Mouse (Mus musculus) neural tube, embryonic 13.5 days (tissue): ENCODE data around the gene Cog8. TPM values are rescaled to one million over a fixed set of nuclear protein-coding genes. Genes with fewer than 3 reads are reported as not detected.
A peak's percentile ranks its signal among the peaks of the same experiment; 100 is the strongest.

Source experiments
- ATAC-seq: fragments of 200-750 bp; cut with Nextera tagmentation; 2 replicates; pipeline ENCODE4 v1.8.0; 2017; ENCODE audit warnings: low read depth, mild to moderate bottlenecking, moderate TSS enrichment, moderate library complexity
- H3K27ac ChIP-seq: fragments of 300-500 bp; sonication (generic); replicated peaks from 2 replicates; pipeline ENCODE4 v1.5.1; 2015; ENCODE audit warnings: moderate library complexity, mild to moderate bottlenecking, inconsistent platforms
- H3K27me3 ChIP-seq: fragments of 300-500 bp; sonication (generic); 2 replicates; pipeline ENCODE4 v1.6.1; 2015; ENCODE audit warnings: mild to moderate bottlenecking, inconsistent platforms
- H3K36me3 ChIP-seq: fragments of 300-500 bp; sonication (generic); 2 replicates; pipeline ENCODE4 v1.6.1; 2015; ENCODE audit warnings: mild to moderate bottlenecking, inconsistent platforms
- H3K4me1 ChIP-seq: fragments of 300-500 bp; sonication (generic); replicated peaks from 2 replicates; pipeline ENCODE4 v1.6.1; 2015; ENCODE audit warnings: inconsistent platforms
- H3K4me2 ChIP-seq: fragments of 300-500 bp; sonication (generic); 2 replicates; pipeline ENCODE4 v1.6.1; 2015; ENCODE audit warnings: inconsistent platforms, mild to moderate bottlenecking, moderate library complexity
- H3K4me3 ChIP-seq: fragments of 300-500 bp; sonication (generic); 2 replicates; pipeline ENCODE4 v1.5.1; 2015; ENCODE audit warnings: mild to moderate bottlenecking, inconsistent platforms
- H3K9ac ChIP-seq: fragments of 300-500 bp; sonication (generic); 2 replicates; pipeline ENCODE4 v1.6.1; 2015; ENCODE audit warnings: moderate library complexity, mild to moderate bottlenecking, inconsistent platforms
- H3K9me3 ChIP-seq: fragments of 300-500 bp; sonication (generic); 2 replicates; pipeline ENCODE4 v1.6.1; 2016; ENCODE audit warnings: inconsistent platforms
- WGBS: fragments of 180-500 bp; shearing (Covaris S2); methylation state at CpG from one replicate; pipeline ENCODE4 v1.1.7; 2015; 5-methylcytosine and 5-hydroxymethylcytosine counted together
- polyA plus RNA-seq: library from polyadenylated mRNA; unstranded; fragments of >200 nt; fragmentation: Nextera tagmentation; extraction: Ambion mirVana; gene quantifications from 2 replicates; pipeline ENCODE4 v1.2.1, GENCODE M21; 2015

The Cog8 gene
- polyA plus RNA-seq, 1 experiment from 2014 or later: 42.4 TPM

DNA sequence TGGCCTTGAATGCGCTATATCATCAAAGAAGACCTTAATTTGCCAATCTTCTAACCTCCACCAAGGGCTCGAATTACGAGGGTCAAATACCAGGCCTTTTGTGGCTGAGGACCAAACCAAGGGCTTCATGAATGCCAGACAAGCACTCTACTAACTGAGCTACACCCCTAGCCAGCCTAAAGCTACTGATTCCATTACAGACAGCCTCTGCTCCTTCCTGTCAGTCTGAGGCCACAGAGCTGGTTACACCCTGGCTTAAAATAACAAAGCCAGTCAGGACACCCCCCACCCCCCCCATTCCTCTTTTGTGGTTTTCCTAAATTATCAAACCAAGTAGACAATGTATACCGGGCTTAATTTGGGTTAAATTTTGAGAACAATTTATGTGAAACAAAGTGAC is 17.2 kb upstream of the Cog8 start:
- Histone ChIP-seq H3K27ac (no peak overlapping the region), H3K9me3 (no peaks in the 10 kb centered on the region), H3K36me3 (peaks cover 96% of the 10 kb centered on the region), H3K4me1 (no peaks in the 10 kb centered on the region), H3K9ac (no peak overlapping the region), H3K4me3 (no peak overlapping the region), H3K27me3 (no peaks in the 10 kb centered on the region), H3K4me2 (no peak overlapping the region)
- no peak for ATAC-seq
- 86% methylated on average over 4 of the region's 4 CpGs for WGBS

DNA sequence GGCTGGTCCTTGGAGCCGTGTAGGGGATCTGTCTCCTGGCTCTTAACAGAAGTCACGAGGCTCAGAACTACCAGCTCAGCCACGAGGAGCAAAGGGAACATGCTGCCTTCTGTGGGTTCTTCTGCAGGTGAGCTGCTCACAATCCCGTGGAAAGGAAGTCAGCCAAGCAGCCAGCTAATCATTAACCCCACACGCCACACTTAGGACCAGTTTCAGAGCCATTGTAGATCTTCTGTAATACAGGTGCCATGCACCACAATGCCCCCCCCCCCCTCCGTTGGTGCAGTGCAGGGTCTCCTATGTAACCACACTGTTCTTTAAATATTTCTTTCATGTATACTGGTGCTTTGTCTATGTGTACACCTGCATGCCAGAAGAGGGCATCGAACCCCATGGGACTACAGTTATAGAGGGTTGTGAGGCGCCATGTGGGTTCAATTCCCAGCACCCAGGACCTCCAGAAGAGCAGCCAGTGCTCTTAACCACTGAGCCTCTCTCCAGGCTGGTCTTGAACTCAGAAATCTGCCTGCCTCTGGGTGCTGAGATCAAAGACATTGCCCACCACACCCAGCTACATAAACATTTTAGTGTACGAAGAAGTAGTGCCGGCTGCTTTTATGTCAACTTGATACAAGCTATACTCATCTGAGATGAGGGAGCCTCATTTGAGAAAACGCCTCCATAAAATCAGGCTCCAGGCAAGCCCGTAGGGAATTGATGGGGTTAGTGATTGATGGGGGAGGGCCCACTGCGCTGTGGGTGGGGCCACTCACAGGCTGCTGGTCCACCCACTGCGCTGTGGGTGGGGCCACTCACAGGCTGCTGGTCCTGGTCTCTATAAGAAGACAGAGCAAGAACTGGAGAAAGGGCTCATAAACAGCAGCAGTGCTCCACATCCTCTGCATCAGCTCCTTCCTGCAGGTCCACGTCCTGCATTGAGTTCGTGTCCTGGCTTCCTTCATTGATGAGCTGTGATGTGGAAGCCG is 9.3 kb upstream of the Cog8 start, which contains the start of gene Tmed6:
Gene Tmed6 (minus strand): TSS at position 134 of the 986 bp plus-strand sequence.
- H3K27me3 ChIP-seq: no peaks in the 10 kb centered on the region
- peaks cover 23% of the 10 kb centered on the region for H3K36me3 ChIP-seq
- H3K4me2 ChIP-seq: no peak within 1 kb of the TSS
- H3K4me1 ChIP-seq: no peaks in the 10 kb centered on the region
- no peak; the same call in 1 of the 2 replicates for ATAC-seq
- H3K9ac ChIP-seq: no peak within 1 kb of the TSS
- H3K4me3 ChIP-seq: no peak within 1 kb of the TSS
- H3K9me3 ChIP-seq: no peaks in the 10 kb centered on the region
- no peak within 1 kb of the TSS for H3K27ac ChIP-seq
- 59% methylated on average over 17 of the region's 17 CpGs for WGBS

DNA sequence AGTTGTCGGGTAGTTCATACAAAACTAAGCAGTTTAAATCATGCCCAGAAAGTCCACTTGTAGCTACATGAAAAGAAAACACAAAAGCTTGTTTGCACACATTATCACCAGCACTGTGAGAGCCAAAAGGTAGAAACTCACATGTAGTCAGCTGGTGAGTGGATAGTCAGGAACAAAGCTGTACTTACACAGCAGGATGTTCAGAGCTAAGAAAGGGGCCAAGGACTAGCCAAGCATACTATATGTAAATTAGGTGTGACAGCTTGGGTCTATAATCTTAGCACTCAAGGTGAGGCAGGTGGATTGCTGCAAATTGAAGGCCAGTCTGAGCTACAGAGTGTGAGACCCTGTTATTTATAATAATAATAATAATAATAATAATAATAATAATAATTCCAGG is 6.1 kb upstream of the Cog8 start:
- H3K4me1 ChIP-seq: peaks cover 9% of the 10 kb centered on the region
- H3K36me3 ChIP-seq: peaks cover 17% of the 10 kb centered on the region
- ATAC-seq: no peak
- 94% methylated on average over 1 of the region's 1 CpGs for WGBS
- H3K4me2 ChIP-seq: no peak overlapping the region
- no peak overlapping the region for H3K9ac ChIP-seq
- H3K27ac ChIP-seq: no peak overlapping the region
- no peaks in the 10 kb centered on the region for H3K9me3 ChIP-seq
- no peak overlapping the region for H3K4me3 ChIP-seq
- no peaks in the 10 kb centered on the region for H3K27me3 ChIP-seq

DNA sequence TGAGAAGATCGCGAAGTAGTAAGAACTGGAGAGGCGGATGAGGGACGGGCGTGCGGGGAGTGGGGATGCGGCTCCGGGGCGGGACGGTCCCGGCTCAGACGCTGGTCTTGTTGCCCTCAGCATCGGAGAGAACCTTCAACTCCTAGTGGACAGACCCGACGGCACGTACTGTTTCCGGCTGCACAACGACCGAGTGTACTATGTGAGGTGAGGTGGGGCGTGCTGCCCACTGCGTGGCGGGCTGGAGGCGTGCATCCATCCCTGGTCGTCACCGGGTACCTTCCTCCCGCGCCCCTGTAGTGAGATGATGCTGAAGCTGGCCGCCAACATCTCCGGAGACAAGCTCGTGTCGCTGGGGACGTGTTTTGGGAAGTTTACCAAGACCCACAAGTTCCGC is 482 bp upstream of the Cog8 start:
- under 1% methylated on average over 33 of the region's 33 CpGs for WGBS

DNA sequence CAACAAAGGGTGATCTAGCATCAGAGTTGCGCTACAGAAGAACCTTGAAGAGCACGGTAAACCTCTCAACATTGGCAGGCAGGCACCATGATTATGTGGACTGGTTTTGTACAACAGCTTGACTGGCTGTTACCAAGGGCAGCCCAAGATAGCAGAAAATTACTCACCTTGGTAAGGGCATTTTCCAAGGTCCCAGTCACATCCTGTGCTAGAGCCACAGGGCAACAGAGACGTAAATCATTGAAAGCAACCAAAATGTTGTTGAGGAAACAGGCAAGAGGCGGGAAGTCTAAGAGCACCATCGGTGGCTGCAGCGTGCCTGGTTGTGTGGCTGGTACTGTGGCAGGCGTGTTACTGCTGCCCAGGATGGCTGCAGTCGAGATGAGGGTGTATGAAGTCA is 4.4 kb downstream of the Cog8 start:
- peaks cover 39% of the 10 kb centered on the region for H3K4me1 ChIP-seq
- WGBS: 97% methylated on average over 8 of the region's 8 CpGs
- no peak overlapping the region for H3K4me3 ChIP-seq
- no peaks in the 10 kb centered on the region for H3K27me3 ChIP-seq
- H3K4me2 ChIP-seq: no peak overlapping the region
- no peak for ATAC-seq
- H3K27ac ChIP-seq: no peak overlapping the region
- H3K9me3 ChIP-seq: no peaks in the 10 kb centered on the region
- H3K9ac ChIP-seq: no peak overlapping the region
- H3K36me3 ChIP-seq: peaks cover 61% of the 10 kb centered on the region

More for the DNA sequence above, 482 bp upstream of the Cog8 start:
- Histone ChIP-seq H3K27me3 (no peaks in the 10 kb centered on the region), H3K9me3 (no peaks in the 10 kb centered on the region), H3K9ac (peak overlapping the region; percentile 80), H3K4me3 (peak overlapping the region; percentile 96), H3K4me2 (peak overlapping the region; percentile 85), H3K36me3 (peaks cover 45% of the 10 kb centered on the region), H3K27ac (no peak overlapping the region), H3K4me1 (peaks cover 30% of the 10 kb centered on the region)
- ATAC-seq: peak; percentile 79; the same call in 1 of the 2 replicates

DNA sequence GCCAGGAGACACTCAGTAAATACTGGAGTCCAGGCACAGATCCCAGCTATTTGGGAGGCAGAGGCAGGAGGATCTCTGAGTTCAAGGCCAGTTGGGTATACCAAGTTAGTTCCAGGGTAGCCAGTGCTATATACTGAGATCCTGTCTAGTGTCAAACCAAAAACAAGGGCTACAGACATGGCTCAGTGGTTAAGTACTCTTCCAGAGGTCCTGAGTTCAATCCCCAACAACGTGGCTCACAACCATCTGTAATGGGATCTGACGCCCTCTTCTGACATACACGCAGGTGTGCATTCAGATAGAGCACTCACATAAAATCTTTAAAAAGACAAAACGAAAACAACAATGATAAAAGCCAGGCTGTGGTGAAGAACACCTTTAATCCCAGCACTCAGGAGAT is 7.0 kb downstream of the Cog8 start:
- no peaks in the 10 kb centered on the region for H3K27me3 ChIP-seq
- WGBS: 95% methylated on average over 4 of the region's 4 CpGs
- peak overlapping the region; percentile 89; the same call in 1 of the 2 replicates for H3K27ac ChIP-seq
- ATAC-seq: no peak
- 0 out of 2 replicates have a peak overlapping the region, but pooled peaks have one; percentile 85 for H3K9ac ChIP-seq
- H3K36me3 ChIP-seq: peaks cover 82% of the 10 kb centered on the region
- peak overlapping the region; percentile 94 for H3K4me2 ChIP-seq
- peaks cover 27% of the 10 kb centered on the region for H3K4me1 ChIP-seq
- no peaks in the 10 kb centered on the region for H3K9me3 ChIP-seq
- H3K4me3 ChIP-seq: 0 out of 2 replicates have a peak overlapping the region, but pooled peaks have one; percentile 85

DNA sequence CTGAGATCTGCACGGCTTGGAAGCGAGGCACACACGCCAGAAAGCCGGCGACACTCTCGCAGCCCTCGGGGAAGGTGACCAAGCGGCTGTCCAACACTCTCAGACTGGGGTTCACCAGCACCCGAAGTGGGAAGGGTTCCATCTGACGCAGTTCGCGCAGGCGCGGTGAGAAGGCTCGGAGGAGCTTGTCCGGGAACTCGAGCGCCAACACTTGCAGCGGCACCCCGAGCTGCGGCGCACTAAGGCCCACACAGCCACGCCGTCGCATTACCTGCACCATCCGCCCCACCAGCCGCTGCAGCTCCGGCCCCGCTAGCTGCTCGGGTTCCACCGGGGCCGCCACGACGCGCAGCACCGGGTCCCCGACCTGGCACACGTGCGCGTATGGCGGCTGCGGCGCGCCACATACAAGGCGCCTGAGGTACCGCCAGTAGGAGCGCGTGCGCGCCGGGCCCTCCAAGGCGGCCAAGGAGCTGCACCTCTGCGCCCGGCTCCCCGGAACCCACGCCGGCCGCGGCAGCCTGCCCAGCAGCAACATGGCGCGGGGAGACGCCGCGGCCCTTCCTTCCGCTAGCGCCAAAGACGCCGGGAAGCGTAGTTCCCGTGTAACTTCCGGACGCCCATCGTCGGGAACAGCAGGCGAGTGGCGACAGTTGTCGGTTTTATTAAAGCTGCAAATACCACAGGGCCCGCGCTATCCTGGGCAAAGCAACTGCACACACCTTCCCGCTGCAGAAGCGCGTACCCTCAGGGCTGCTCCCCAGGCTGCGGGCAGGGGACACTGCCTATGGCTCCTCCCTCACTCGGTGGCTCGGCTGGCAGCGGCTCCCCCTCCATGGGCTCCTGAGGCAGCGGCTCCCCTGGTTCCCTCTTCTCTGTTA is 8.2 kb downstream of the Cog8 start, which contains the start of gene Pdf:
Gene Pdf (minus strand): TSS at position 554 of the 881 bp plus-strand sequence.
- Histone ChIP-seq H3K4me1 (peaks cover 27% of the 10 kb centered on the region), H3K9me3 (no peaks in the 10 kb centered on the region), H3K27ac (peak within 1 kb of the TSS; percentile 89), H3K4me3 (peak within 1 kb of the TSS; percentile 85), H3K36me3 (peaks cover 83% of the 10 kb centered on the region), H3K4me2 (peak within 1 kb of the TSS; percentile 94), H3K9ac (peak within 1 kb of the TSS; percentile 85), H3K27me3 (no peaks in the 10 kb centered on the region)
- ATAC-seq: peak; percentile 90
- WGBS: under 1% methylated on average over 86 of the region's 87 CpGs

DNA sequence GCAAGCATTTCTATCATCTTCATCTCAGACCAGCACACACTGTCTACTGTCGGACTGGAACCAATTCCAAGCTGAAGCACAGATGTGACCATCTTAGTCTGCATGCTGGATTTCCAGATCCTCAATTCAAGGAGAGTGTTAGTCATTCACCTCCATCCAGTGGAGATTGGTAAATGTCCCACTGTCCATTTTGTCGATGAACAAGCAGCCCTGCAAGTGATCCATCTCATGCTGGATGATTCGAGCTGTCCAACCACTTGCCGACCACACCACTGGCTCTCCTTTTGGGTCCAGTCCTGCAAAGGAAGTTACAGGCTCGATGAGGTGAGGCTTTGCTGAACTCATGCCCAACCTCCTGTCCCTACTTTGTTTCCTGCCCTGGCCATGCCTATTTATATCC is 9.5 kb downstream of the Cog8 start:
- no peaks in the 10 kb centered on the region for H3K27me3 ChIP-seq
- peaks cover 83% of the 10 kb centered on the region for H3K36me3 ChIP-seq
- H3K9ac ChIP-seq: peak overlapping the region; percentile 18; the same call in 1 of the 2 replicates
- 90% methylated on average over 5 of the region's 5 CpGs for WGBS
- H3K4me2 ChIP-seq: peak overlapping the region; percentile 94
- no peak for ATAC-seq
- no peak overlapping the region for H3K27ac ChIP-seq
- H3K4me3 ChIP-seq: peak overlapping the region; percentile 85; the same call in 1 of the 2 replicates
- H3K4me1 ChIP-seq: peaks cover 27% of the 10 kb centered on the region
- no peaks in the 10 kb centered on the region for H3K9me3 ChIP-seq

DNA sequence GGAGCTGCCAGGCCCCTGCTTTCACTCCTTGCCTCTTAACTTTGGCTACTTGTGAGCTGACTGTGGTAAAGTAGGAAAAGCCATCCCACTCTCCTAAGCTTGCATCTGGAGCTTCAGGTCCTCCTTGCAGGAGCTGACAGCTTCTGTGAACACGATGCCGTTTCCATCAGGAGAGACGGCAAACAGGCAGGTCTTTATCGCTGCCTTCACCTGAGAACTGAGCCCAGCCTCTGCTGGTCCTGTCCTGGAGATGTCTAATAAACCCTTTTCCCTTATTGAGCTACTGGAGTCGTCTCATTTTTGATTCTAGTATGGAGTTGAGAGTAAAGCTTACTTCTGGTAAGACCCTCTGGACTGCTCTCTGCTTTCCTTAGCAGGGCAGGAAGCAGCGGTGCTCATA is 11.0 kb downstream of the Cog8 start:
- WGBS: 95% methylated on average over 6 of the region's 6 CpGs
- Histone ChIP-seq H3K9me3 (no peaks in the 10 kb centered on the region), H3K9ac (no peak overlapping the region), H3K36me3 (peaks cover 83% of the 10 kb centered on the region), H3K27ac (no peak overlapping the region), H3K27me3 (no peaks in the 10 kb centered on the region), H3K4me2 (no peak overlapping the region), H3K4me1 (peaks cover 27% of the 10 kb centered on the region), H3K4me3 (no peak overlapping the region)
- no peak for ATAC-seq

DNA sequence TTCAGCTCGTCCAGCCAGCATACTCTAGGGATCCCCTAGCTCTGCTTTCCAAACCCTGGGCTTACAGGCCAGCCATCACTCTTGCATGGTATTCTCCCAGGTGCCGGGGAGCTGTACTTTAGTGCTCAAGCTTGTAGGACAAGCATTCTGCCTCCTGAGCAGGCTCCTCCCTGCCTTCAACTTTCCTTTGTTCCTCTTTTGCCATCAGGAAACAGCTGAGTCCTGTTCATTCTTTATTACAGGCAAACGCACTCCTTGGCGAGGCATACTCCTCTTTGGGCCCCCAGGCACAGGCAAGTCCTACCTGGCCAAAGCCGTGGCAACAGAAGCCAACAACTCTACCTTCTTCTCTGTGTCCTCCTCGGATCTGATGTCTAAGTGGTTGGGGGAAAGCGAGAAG is 15.9 kb downstream of the Cog8 start:
- WGBS: 85% methylated on average over 7 of the region's 7 CpGs
- H3K9ac ChIP-seq: no peak overlapping the region
- no peak overlapping the region for H3K4me3 ChIP-seq
- H3K36me3 ChIP-seq: peaks cover 91% of the 10 kb centered on the region
- H3K27ac ChIP-seq: no peak overlapping the region
- H3K4me1 ChIP-seq: no peaks in the 10 kb centered on the region
- no peaks in the 10 kb centered on the region for H3K27me3 ChIP-seq
- no peak for ATAC-seq
- no peak overlapping the region for H3K4me2 ChIP-seq
- no peaks in the 10 kb centered on the region for H3K9me3 ChIP-seq

DNA sequence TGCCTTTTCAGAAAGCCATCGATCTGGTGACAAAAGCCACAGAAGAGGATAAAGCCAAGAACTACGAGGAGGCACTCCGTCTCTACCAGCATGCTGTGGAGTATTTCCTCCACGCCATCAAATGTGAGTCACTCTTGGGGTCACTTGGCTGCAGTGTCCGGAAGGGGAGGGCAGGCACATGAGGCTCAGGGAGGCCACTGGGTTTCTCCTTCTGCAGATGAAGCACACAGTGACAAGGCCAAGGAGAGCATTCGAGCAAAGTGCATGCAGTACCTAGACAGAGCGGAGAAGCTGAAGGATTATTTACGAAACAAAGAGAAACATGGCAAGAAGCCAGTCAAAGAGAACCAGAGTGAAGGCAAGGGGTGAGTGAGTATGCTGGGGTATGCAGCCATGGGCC is 19.9 kb downstream of the Cog8 start:
- Histone ChIP-seq H3K4me1 (peaks cover 18% of the 10 kb centered on the region), H3K27ac (no peak overlapping the region), H3K27me3 (no peaks in the 10 kb centered on the region), H3K4me3 (no peak overlapping the region), H3K36me3 (peaks cover 55% of the 10 kb centered on the region), H3K9ac (no peak overlapping the region), H3K9me3 (no peaks in the 10 kb centered on the region), H3K4me2 (no peak overlapping the region)
- no peak for ATAC-seq
- WGBS: 90% methylated on average over 8 of the region's 8 CpGs

DNA sequence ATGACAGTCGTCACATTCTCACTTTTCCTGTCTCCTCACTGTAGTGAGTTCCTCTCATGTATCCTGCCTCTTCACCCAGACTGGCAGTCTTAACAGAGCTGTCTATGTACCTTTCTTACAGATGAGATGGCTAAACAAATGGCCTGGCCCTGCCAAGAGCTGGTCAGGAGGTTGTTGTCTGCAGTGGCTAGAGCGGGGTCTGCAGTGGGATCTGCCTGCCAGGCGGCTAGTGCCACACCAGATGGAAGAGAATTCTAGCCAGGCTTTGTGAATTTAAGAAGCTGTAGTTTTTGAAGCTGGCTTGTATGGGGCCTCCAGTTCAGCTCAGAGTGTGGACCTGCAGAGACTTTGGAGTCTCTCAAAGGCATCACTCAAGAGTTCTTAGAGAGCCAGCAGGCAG is 20.8 kb downstream of the Cog8 start:
- no peak overlapping the region for H3K9ac ChIP-seq
- WGBS: 87% methylated on average over 3 of the region's 3 CpGs
- H3K4me2 ChIP-seq: no peak overlapping the region
- peaks cover 18% of the 10 kb centered on the region for H3K4me1 ChIP-seq
- H3K36me3 ChIP-seq: peaks cover 46% of the 10 kb centered on the region
- H3K9me3 ChIP-seq: no peaks in the 10 kb centered on the region
- no peak overlapping the region for H3K27ac ChIP-seq
- no peak for ATAC-seq
- H3K4me3 ChIP-seq: no peak overlapping the region
- no peaks in the 10 kb centered on the region for H3K27me3 ChIP-seq
